In the genomic region with DNA sequence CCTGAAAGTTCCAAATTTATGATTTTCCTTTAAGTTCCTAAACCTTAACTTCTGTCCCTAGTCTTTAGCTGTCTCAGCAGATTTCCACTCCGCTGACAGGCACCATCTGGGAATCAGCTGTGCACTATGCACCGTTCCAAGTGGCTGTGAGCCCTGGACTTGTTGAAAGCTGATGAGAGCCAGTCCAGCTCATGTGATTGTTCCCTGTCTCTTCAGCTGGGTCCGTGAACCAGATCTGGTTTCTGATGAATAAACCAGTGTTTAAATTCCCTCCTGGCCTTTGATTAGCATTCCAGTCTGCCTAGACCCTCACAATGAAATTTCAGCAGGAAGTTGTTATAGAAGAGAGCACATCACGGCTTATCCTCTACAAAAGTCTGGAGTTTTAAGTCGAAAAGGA, we compare ENCODE assay signal across 8 mouse cellular contexts. TPM values are rescaled to one million over a fixed set of nuclear protein-coding genes. Genes with fewer than 3 reads are reported as not detected.
A peak's percentile ranks its signal among the peaks of the same experiment; 100 is the strongest.
DNase-seq lines count a peak whose midpoint lies in the region; ATAC-seq lines count a peak whose summit lies in the region.

No protein-coding gene starts in this region.

- no peaks in the 10 kb centered on the region for H3K9me3 ChIP-seq in forebrain, embryonic 13.5 days (replicated peaks)
- no peaks in the 10 kb centered on the region for H3K9me3 ChIP-seq in forebrain, embryonic 10.5 days
- H3K9me3 ChIP-seq in hindbrain, embryonic 14.5 days (ENCODE audit: control insufficient read depth, low read length) = no peaks in the 10 kb centered on the region
- no peaks in the 10 kb centered on the region for H3K9me3 ChIP-seq in limb, embryonic 15.5 days

- WGBS in forebrain, embryonic 13.5 days = 44% methylated on average over 5 of the region's 5 CpGs
- 60% methylated on average over 5 of the region's 5 CpGs for WGBS in forebrain, embryonic 10.5 days
- 47% methylated on average over 5 of the region's 5 CpGs for WGBS in hindbrain, embryonic 14.5 days
- 23% methylated on average over 5 of the region's 5 CpGs for WGBS in limb, embryonic 15.5 days

- peaks cover 10% of the 10 kb centered on the region for H3K4me1 ChIP-seq in forebrain, embryonic 13.5 days
- H3K4me1 ChIP-seq in forebrain, embryonic 10.5 days = peaks cover 20% of the 10 kb centered on the region
- no peaks in the 10 kb centered on the region for H3K4me1 ChIP-seq in hindbrain, embryonic 14.5 days (replicated peaks; ENCODE audit: control insufficient read depth, insufficient read depth, low read length)
- peaks cover 14% of the 10 kb centered on the region; the same call in 1 of the 2 replicates for H3K4me1 ChIP-seq in limb, embryonic 15.5 days

- no peaks in the 10 kb centered on the region for H3K27me3 ChIP-seq in forebrain, embryonic 13.5 days
- no peaks in the 10 kb centered on the region for H3K27me3 ChIP-seq in forebrain, embryonic 10.5 days (ENCODE audit: poor library complexity, severe bottlenecking)
- no peaks in the 10 kb centered on the region for H3K27me3 ChIP-seq in hindbrain, embryonic 14.5 days (ENCODE audit: control insufficient read depth, insufficient read depth, low read length)
- H3K27me3 ChIP-seq in limb, embryonic 15.5 days = no peaks in the 10 kb centered on the region

- no peak overlapping the region for H3K9ac ChIP-seq in forebrain, embryonic 13.5 days
- no peak overlapping the region for H3K9ac ChIP-seq in hindbrain, embryonic 14.5 days
- H3K9ac ChIP-seq in limb, embryonic 15.5 days = no peak overlapping the region

- H3K4me2 ChIP-seq in forebrain, embryonic 13.5 days = no peak overlapping the region
- no peak overlapping the region for H3K4me2 ChIP-seq in hindbrain, embryonic 14.5 days (replicated peaks)
- no peak overlapping the region for H3K4me2 ChIP-seq in limb, embryonic 15.5 days

- no peaks in the 10 kb centered on the region for H3K36me3 ChIP-seq in forebrain, embryonic 13.5 days (ENCODE audit: poor library complexity, severe bottlenecking)
- no peaks in the 10 kb centered on the region for H3K36me3 ChIP-seq in forebrain, embryonic 10.5 days (replicated peaks)
- H3K36me3 ChIP-seq in hindbrain, embryonic 14.5 days (replicated peaks; ENCODE audit: control insufficient read depth, insufficient read depth) = no peaks in the 10 kb centered on the region
- H3K36me3 ChIP-seq in limb, embryonic 15.5 days = no peaks in the 10 kb centered on the region

- DNase-seq in forebrain, embryonic 10.5 days (ENCODE audit: extremely low spot score, low spot score) = no peak
- peak; percentile 24 for DNase-seq in brain, embryonic 18.5 days (ENCODE audit: low read depth, low spot score)
- DNase-seq in gastrocnemius, postnatal 10 days = peak; percentile 55
- peak; percentile 29 for DNase-seq in hindbrain, embryonic 14.5 days (ENCODE audit: low spot score)
- DNase-seq in testis, postnatal 10 days (ENCODE audit: low spot score) = no peak
- DNase-seq in B cell, adult 2 months = no peak

- no peak overlapping the region for H3K27ac ChIP-seq in forebrain, embryonic 13.5 days
- H3K27ac ChIP-seq in forebrain, embryonic 10.5 days = no peak overlapping the region
- no peak overlapping the region for H3K27ac ChIP-seq in hindbrain, embryonic 14.5 days
- no peak overlapping the region for H3K27ac ChIP-seq in limb, embryonic 15.5 days

- peak; percentile 97 for ATAC-seq in forebrain, embryonic 13.5 days
- peak; percentile 69; the same call in 1 of the 2 replicates for ATAC-seq in hindbrain, embryonic 14.5 days (ENCODE audit: low FRiP score)
- ATAC-seq in limb, embryonic 15.5 days (ENCODE audit: insufficient number of reproducible peaks, low FRiP score, low TSS enrichment, low read depth) = peak; percentile 72; the same call in 1 of the 2 replicates

- no peak overlapping the region for H3K4me3 ChIP-seq in forebrain, embryonic 13.5 days
- no peak overlapping the region for H3K4me3 ChIP-seq in forebrain, embryonic 10.5 days
- no peak overlapping the region for H3K4me3 ChIP-seq in hindbrain, embryonic 14.5 days (replicated peaks; ENCODE audit: low read length)
- H3K4me3 ChIP-seq in limb, embryonic 15.5 days = no peak overlapping the region

RNA-seq across cellular contexts. Expression of a gene that starts 28.3 kb away (rescaled TPM):
- 1.9 and 2.8 TPM in 2 replicates for polyA plus RNA-seq in forebrain, embryonic 13.5 days (2015; fragmentation: Nextera tagmentation; extraction: Ambion mirVana)
- 12.1 and 13.2 TPM in 2 replicates for polyA plus RNA-seq in forebrain, embryonic 10.5 days (2016; fragmentation: Nextera tagmentation; extraction: Ambion mirVana)
- total RNA-seq in gastrocnemius, postnatal 10 days (2021) = 1 to 10 TPM; 1.0 to 1.2 TPM
- polyA plus RNA-seq in hindbrain, embryonic 14.5 days (2014; fragmentation: Nextera tagmentation; extraction: Ambion mirVana) = 9.6 and 10.5 TPM in 2 replicates
- polyA plus RNA-seq in limb, embryonic 15.5 days (2015; fragmentation: Nextera tagmentation; extraction: Ambion mirVana) = 915 and 921 TPM in 2 replicates

RNA-seq across cellular contexts. Expression of a gene that starts 30.0 kb away (rescaled TPM):
- polyA plus RNA-seq in forebrain, embryonic 13.5 days (2015; fragmentation: Nextera tagmentation; extraction: Ambion mirVana) = 0.15 TPM in 1 of 2 replicates, not detected in the other
- not detected in 2 replicates for polyA plus RNA-seq in forebrain, embryonic 10.5 days (2016; fragmentation: Nextera tagmentation; extraction: Ambion mirVana)
- not detected for total RNA-seq in gastrocnemius, postnatal 10 days (2021)
- polyA plus RNA-seq in hindbrain, embryonic 14.5 days (2014; fragmentation: Nextera tagmentation; extraction: Ambion mirVana) = 0.10 and 0.28 TPM in 2 replicates
- polyA plus RNA-seq in limb, embryonic 15.5 days (2015; fragmentation: Nextera tagmentation; extraction: Ambion mirVana) = not detected in 2 replicates

Comparison
In these comparisons a context has a peak if more than half of its experiments do, and no peak if none do; other contexts are left out.
1. DNase-seq: peak in brain, embryonic 18.5 days (single experiment), gastrocnemius, postnatal 10 days (single experiment) and hindbrain, embryonic 14.5 days (single experiment); none in forebrain, embryonic 10.5 days (single experiment), testis, postnatal 10 days (single experiment) and B cell, adult 2 months (0 of 2).
2. RNA of a gene that starts 28.3 kb away (polyA plus RNA-seq): 915 to 921 TPM in limb, embryonic 15.5 days; 12.1 to 13.2 TPM in forebrain, embryonic 10.5 days, 9.6 to 10.5 TPM in hindbrain, embryonic 14.5 days and 1.9 to 2.8 TPM in forebrain, embryonic 13.5 days; every median in the first group is over 10 times any median in the second.
3. Peak in every context shown above with its lines, with median percentiles within 50 percentile points of each other: ATAC-seq.